Mouse (Mus musculus): ENCODE results near the gene Clk1.

Gene Clk1

GRCm38 (mm10) chr1:58423371-58424248 is at the start of gene Clk1:
Clk1 (minus strand) TSS chr1:58424066.
- DNase-seq (ENCODE audit: low read depth): peak; percentile 99

GRCm38 (mm10) chr1:58465561-58465960 is 41.7 kb upstream of the Clk1 start:
- no peak for DNase-seq (ENCODE audit: low read depth)

DNA sequence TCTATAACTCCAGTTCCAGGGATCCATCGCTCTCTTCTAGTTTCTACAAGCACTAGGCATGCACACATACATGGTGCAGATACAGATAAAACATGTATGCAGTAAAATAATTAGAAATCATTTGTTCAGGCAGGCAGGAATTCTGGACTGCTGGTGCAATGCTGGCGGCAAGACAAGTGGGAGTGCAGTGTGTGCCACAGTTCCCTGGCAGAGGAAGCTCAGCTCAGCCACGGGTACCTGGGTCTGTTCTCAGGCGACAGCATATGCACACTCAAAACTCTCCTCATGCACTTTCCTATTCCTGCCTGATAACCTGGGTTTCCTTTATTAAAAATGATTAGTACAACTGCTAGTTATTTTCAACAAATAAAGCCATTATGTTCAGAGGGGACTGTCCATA is 41.2 kb upstream of the Clk1 start:
- DNase-seq (ENCODE audit: low read depth): no peak

DNA sequence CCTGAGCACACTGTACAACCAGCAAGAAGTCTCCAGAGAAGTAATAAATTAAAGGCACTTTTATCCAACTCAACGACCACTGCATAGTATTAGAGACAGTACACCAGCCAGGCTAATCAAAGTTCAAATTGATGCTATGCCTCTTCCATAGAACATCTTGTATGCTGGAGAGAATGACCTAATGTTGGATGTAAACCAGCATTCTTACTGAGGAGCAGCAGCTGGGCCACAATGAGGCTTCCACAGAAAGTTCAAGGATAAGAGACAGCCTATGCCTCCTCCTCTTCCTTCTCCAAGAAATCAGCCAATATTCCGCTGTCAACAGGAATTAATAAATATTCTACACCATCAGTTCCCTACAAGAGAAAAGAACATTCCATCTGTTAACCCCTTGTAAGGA is 40.1 kb upstream of the Clk1 start:
- no peak for DNase-seq (ENCODE audit: low read depth)

- DNase-seq (ENCODE audit: low read depth): peak; percentile 88
Measured at GRCm38 (mm10) chr1:58460566-58460965, 36.7 kb upstream of the Clk1 start.

- DNase-seq (ENCODE audit: low read depth): peak; percentile 16
Measured at GRCm38 (mm10) chr1:58458867-58459266, 35.0 kb upstream of the Clk1 start.

GRCm38 (mm10) chr1:58458175-58458574 is 34.3 kb upstream of the Clk1 start:
- no peak for DNase-seq (ENCODE audit: low read depth)

DNA sequence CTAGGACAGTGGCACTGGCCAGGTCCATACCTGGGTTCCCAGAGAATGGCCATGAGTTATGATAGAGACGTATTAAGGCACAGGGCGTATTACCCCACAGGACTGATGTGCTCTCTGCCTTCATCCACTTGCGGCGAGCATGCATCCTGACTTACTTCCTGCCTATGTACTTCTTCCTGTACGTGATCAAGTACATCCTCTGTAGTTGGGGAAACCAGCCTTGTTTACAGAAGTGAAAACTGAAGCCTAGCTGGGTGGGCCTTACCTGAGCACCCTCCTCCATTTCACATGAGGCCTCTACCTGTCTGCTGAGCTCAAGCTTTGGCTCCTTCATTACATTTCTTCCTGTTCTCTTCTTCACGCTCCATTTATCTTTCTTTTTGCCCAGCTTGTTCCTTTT is 30.4 kb upstream of the Clk1 start:
- no peak for DNase-seq (ENCODE audit: low read depth)

- no peak for DNase-seq (ENCODE audit: low read depth)
Measured at GRCm38 (mm10) chr1:58448396-58448795, 24.5 kb upstream of the Clk1 start.

- DNase-seq (ENCODE audit: low read depth): no peak
Measured at GRCm38 (mm10) chr1:58447766-58448165, 23.9 kb upstream of the Clk1 start.

DNA sequence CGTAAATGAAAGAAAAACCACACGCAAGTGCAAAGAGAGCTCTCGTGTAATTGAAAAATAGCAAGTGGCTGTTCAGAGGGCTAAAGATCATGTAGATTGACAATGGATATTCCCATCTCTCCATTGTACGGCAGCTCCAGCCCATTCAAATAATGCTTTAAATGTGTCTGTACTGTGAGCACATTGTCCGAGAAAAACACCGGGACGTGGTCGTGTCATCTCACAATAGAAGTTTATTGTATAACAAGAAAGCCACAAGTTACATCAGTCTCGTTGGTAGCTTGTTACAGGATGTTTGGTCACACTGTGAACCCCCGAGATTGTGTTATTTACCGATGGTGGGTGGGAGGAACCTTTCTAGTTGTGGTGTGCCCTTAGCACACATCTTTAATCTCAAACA is 22.0 kb upstream of the Clk1 start:
- peak; percentile 24 for DNase-seq (ENCODE audit: low read depth)

DNA sequence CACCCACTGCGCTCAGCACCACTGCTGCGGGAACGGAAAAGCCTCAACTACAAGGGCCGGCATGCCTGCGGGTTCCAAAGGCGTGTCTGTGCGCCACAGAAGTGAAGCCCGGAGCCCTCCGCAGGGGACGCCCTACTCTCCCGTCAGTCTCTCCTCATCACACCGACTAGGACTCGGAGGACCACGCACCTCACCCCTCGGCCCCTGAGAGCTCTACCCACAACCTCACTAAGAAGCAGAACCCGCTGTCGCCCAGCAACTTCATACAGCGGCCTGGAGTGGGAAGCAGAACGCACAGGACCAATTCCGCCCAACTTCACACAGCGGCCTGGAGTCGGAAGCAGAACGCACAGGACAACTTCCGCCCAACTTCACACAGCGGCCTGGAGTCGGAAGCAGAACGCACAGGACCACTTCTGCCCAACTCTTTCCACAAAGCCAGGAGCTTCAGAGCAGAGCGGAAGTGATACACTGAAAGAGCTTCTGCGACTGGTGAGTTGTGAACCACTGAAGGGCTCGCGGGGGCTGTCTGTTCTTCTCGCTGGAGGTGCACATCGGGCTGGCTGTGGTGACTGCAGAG is 21.4 kb upstream of the Clk1 start, which contains the start of the genes Nif3l1 and Ppil3:
Gene Nif3l1 (plus strand): TSS at position 9 of the 580 bp plus-strand sequence.
Gene Ppil3 (minus strand): TSS at position 344 of the 580 bp plus-strand sequence.
- peak; percentile 94 for DNase-seq (ENCODE audit: low read depth)

DNA sequence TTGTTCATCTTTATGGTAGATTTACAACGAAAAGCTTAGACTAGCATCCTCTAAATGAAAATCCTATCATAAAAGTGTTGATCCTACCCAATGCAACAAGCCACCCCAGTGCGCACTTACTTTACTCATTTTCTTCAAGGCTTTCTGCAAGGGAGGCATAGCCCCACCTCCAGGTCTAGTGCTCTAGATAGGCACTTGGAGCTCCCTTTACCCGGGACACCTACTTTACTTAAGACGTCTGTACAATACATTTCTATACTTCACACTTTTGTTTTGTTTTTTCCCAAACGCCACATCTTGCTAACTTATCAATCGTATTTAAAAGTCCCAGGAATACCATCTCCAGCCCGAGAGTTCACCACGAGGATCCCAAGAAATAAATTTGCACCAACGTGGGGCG is 20.8 kb upstream of the Clk1 start:
- peak; percentile 50 for DNase-seq (ENCODE audit: low read depth)

DNA sequence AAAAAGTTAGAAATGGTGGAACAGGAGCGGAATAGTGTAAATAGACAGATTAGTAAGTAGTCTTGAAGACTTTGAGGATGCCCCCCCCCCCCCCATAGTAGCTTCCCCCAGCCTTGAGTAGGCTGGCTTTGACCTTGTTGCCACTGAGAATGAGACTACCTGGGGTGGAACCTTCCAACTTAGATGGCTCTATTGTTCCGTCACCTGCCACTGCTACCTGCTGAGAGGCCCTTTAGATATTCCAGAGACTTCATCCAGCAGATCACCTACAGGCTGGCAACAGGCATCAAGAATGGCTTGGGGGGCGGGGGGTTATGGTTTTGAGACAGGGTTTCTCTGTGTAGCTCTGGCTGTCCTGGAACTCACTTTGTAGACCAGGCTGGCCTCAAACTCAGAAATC is 685 bp upstream of the Clk1 start:
- no peak for DNase-seq (ENCODE audit: low read depth)

DNA sequence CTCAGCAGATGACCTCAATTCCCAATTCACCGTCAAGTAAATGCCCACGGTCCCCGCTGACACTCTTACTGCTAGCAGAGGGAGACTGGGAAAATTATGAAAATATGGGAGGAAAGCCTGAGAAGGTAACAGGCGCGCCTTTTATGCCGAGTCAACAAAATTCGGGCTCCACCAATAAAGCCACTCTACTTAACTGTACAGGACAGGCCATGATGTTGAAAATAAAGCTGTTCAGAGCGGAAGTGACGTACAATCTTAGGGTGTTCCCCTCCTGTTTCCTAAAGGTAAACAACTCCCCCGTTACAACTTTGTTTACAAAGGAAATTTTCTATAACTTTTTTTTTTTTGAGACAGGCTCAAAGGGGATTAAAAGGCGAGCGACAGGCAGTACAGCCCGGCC is 987 bp downstream of the Clk1 start:
- DNase-seq (ENCODE audit: low read depth): peak; percentile 77

DNA sequence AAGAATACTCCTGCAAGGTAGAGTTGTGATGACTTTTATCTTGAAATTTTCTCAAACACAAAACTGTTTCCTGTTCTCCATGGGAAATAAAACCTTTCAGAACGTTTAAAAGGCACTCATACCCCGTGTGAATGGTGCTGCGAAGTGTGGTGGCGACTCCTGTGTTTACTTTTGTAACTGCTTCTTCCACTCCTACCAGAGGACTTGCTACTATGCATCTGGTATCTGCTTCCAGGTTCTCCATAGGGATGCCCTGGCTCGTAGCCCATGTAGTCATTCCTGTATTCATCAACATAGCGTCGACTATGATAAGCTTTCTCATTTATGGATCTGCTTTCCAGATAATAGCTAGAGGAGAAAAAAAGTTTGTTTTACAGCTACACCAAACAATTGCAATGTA is 2.9 kb downstream of the Clk1 start:
- peak; percentile 40 for DNase-seq (ENCODE audit: low read depth)

DNA sequence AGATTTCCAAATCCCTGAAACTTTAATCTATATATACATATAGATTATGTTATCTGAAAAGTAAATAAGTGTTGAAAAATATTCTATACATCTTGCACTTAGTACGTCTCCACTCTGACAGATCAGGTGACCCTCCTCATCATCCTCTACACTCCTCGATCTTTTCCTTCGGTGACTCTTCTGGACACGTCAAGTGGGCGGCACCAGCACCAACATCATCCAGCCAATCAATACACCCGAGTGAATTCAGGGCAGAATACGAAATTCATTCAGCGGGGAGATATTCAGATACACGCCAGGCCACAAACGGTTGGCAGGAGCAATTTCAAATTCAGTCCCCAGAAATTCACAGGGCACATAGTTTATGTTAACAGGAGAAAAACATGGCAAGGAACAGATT is 3.8 kb downstream of the Clk1 start:
- no peak for DNase-seq (ENCODE audit: low read depth)

GRCm38 (mm10) chr1:58416048-58416447 is 7.8 kb downstream of the Clk1 start:
- no peak for DNase-seq (ENCODE audit: low read depth)

DNA sequence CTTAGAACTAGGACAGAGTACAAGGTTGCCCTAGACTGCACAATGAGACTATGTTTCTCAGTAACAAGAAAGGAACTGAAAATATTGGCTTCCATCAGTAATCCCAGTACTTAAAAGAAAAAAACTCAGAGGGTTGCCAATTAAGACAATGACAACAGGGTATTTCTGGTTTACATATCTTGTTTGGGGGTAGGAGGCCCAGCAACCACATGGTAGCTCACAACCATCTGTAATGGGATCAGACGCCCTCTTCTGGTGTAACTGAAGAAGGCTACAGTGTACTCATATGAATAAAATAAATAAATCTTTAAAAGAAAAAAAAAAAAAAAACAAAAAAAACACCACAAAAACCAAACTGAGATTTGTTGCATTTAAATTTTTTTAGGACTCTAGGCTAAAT is 8.4 kb downstream of the Clk1 start:
- peak; percentile 58 for DNase-seq (ENCODE audit: low read depth)

GRCm38 (mm10) chr1:58410776-58411175 is 13.1 kb downstream of the Clk1 start:
- no peak for DNase-seq (ENCODE audit: low read depth)

- no peak for DNase-seq (ENCODE audit: low read depth)
Measured at GRCm38 (mm10) chr1:58410198-58410588, 13.7 kb downstream of the Clk1 start.

DNA sequence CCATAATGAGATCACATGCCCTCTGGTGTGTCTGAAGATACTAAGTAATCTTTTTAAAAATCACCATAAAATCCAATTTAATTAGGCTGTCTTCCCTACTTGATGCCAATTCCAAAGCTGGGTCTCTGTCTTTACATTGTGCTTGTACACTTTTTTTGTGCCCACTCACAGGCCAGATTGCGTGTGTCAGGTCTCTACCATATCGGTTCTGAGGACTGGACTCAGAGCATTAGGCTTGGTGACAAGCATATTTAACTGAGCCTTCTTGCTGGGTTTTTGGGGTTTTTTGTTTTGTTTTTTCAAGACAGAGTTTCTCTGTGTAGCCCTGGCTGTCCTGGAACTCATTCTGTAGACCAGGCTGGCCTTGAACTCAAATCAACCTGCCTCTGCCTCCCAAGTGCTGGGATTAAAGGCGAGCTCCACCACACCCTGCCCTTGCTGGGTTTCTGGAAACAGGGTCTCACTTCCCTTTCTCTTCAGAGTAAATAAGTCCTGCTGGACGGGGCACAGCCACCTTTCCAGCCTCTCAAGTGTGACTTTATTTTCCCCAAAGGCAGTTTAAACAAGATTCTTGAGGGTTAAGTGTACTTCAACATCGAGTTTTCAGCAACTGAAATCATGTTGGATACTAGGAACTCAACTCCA is 14.2 kb downstream of the Clk1 start:
- DNase-seq (ENCODE audit: low read depth): no peak

DNA sequence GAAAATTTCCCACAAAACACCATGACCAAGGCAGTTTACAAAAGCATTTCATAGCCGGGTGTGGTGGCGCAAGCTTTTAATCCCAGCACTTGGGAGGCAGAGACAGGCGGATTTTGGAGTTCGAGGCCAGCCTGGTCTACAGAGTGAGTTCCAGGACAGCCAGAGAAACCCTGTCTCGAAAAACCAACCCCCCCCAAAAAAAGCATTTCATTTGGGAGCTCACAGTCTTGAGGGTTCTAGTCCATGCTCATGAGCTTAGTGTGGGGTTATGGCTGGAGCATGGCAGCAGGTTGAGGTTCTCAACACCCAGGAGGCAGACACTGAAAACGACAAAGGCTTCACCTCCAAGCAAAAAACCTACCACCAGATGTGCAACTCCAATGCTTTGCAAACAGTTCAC is 15.7 kb downstream of the Clk1 start:
- DNase-seq (ENCODE audit: low read depth): no peak
